Mouse (Mus musculus): ENCODE results near the gene Bcas1.
A peak's percentile ranks its signal among the peaks of the same experiment; 100 is the strongest.

Gene Bcas1

DNA sequence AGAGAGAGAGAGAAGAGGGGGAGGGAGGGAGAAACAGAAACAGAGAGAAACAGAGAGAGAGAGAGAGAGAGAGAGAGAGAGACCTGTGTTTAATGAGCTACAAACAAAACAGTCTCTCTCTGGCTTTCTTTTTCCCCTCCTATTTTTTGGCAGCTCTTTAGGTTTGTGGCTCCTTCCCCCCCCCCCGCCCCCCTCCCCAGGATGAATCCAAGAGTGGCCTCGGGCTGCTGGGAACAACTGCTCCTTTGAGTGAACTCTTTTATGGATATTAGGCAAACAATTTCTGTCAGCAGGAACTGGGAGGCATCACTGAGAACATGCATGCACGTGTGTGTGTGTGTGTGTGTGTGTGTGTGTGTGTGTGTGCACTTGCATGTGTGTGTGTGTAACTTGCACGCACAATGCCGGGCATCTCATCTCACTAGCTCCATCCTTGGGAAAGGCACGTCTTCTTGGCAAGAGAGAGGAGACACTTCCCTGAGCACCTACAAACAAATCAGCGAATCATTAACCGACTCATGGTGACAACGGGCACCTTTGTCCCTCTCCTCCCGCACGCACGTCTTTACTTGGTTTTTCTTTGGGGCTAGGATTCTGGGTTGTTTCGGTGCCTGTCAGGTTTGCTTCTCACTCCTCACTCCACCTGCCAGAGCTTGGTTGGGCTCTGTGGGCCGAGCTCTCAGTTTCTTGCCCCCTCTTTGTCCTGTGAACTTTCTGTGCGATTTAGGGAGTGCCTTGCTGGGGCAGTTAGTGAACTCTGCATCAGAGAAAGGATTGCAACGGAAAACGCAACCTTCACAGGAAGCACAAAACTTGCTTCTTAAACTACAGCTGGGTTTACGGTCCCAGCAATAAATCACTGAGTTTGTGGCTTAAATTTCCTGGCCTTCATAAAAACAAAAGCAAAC is 82.9 kb downstream of the Bcas1 start:
- DNase-seq = no peak

DNA sequence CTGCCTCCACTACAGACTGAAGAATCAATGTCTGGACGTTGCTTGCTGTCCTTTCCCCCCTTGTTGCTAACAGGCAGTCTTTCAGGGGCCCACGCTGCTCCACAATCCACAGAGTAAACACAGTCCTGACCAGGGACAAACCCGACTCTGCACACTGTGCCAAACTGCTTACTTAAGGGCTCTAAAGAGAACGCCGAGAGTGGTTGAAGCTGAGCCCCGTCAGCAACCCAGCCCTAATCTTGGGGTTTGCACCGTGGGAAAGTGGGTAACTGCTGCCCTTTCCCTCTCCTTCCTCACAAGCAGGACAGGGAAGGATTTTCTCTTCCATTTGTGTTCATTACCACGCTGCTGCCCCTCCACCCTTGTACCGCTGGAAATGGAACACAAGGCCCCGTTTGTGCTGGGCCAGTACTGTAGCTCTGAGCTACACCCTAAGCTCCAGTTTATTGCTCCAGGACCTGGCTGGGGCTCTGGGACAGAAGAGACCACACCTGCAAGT is 83.8 kb downstream of the Bcas1 start:
- no peak for DNase-seq

DNA sequence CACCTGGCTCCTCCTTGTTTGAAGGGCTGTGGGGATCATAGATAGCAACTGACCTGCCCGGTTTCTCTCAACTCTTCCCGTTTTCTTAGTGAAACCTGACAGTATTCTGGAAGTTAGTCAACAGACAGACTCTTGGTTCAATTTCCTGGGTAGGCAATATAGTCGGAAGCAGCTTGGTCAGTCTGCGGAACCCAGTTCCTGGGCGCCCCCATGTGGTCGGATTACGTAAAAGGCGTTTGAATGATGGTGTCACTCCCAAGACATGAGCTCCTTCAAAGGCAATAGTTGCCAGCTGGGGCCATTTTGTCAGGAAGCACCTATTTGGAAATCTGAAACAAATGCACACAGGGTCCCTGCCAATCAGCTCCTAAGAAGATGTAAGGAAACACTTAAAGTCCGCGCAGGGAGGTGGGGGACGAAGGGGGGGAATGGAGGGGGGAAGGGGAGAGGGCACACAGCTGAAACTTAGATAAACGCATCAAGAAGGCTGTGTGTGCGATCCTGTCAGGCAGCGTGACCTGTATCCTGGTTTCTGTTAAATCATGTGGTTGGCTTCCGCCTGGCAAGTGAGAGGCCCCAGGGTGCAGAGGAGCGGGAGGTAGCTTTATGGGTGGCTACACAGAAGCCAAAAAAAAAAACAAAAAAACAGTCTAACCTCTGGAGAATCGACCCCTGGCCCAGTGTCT is 84.4 kb downstream of the Bcas1 start:
- DNase-seq = peak; percentile 80 to 84

- DNase-seq = no peak
Observed at GRCm38 (mm10) chr2:170342312-170342830, 85.3 kb downstream of the Bcas1 start.

GRCm38 (mm10) chr2:170341179-170341578 is 86.5 kb downstream of the Bcas1 start:
- DNase-seq = no peak

- DNase-seq = peak in 1 of 2 experiments; percentile 31
Observed at GRCm38 (mm10) chr2:170336266-170336760, 91.3 kb downstream of the Bcas1 start.

- no peak for DNase-seq
Observed at GRCm38 (mm10) chr2:170335168-170335567, 92.5 kb downstream of the Bcas1 start.

DNA sequence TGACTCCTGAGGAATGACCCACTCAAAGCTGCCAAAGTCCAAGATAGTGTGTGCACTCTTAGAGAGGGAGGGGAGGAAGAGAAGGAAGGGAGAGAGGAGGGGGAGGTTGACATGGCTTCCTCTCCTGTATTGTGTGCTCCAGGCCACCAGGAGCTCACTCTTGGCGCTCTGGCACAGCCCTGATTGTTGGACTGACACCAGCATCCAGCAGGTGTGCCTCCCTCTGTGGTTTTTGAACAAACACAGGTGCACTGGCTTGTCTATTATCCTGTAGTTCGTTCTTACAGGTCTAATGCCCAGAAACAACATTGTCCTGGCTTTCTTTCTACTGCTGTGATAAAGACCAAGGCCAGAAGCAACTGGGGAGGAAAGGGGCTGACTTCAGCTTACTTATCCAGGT is 95.8 kb downstream of the Bcas1 start:
- no peak for DNase-seq

GRCm38 (mm10) chr2:170330466-170330865 is 97.2 kb downstream of the Bcas1 start:
- no peak for DNase-seq

- DNase-seq = no peak
Observed at GRCm38 (mm10) chr2:170329921-170330320, 97.7 kb downstream of the Bcas1 start.

- DNase-seq = peak; percentile 64 to 78
Observed at GRCm38 (mm10) chr2:170323925-170324347, 103.7 kb downstream of the Bcas1 start.

GRCm38 (mm10) chr2:170322013-170322414 is 105.6 kb downstream of the Bcas1 start:
- no peak for DNase-seq

DNA sequence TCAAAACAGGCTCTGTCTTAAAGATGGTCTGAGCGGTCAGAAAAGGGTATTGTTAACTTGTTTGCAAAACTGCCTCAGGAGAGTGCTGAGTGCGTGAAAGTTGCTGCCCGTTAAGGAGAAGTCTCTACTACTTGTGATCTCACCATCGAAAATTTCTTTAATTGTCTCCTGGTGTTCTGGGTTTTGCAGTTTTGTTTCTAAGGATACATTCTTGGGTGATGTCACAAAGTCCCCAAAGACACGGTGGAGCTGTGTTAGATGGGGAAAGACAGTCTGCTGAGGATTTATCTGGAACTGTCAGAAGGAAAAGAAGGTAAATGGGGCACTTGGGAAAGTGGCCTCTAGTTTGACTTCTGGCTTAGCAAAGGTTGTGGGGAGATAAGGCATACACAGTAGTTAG is 106.1 kb downstream of the Bcas1 start:
- no peak for DNase-seq

DNA sequence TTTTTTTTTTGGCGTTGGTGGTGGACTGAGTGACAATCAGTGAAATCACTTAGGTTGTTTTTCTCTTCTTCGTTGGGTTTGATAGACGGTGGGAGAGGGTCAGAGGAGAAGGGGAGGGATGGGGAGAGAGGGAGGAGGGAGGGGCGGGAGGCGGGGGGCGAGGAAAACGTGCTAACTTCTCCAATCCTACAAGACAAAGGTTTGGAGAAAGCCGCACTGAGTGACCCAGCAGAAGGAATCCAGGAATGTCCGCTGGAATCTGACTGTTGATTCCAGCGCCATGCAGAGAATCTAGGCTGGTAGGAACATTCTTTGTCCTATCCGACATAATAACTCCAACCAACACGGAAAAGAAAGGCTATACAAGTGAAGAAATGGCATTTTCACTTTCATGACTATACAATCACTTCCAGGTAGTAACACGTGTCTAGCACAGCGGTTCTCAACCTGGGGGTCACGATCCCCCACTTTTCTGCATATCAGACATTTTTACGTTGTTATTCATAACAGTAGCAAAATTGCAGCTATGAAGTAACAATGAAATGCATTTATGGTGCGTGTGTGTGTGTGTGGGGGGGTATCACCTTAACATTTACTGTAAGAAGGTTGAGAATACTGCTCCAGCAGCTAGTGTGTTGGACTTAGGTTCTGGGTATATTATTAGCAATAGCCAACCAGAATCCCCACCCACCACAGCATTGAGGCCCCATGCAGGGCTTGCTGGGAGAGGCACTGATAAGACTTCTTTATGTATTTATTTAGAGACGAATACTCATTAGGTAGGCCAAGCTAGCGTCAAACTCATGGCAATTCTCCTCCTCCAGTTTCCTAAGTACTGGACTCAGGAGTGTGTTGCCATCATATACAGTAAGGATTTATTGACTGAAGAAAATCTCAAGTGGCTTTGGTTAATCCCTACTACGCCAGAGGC is 107.8 kb downstream of the Bcas1 start:
- DNase-seq = peak in 1 of 2 experiments; percentile 26

DNA sequence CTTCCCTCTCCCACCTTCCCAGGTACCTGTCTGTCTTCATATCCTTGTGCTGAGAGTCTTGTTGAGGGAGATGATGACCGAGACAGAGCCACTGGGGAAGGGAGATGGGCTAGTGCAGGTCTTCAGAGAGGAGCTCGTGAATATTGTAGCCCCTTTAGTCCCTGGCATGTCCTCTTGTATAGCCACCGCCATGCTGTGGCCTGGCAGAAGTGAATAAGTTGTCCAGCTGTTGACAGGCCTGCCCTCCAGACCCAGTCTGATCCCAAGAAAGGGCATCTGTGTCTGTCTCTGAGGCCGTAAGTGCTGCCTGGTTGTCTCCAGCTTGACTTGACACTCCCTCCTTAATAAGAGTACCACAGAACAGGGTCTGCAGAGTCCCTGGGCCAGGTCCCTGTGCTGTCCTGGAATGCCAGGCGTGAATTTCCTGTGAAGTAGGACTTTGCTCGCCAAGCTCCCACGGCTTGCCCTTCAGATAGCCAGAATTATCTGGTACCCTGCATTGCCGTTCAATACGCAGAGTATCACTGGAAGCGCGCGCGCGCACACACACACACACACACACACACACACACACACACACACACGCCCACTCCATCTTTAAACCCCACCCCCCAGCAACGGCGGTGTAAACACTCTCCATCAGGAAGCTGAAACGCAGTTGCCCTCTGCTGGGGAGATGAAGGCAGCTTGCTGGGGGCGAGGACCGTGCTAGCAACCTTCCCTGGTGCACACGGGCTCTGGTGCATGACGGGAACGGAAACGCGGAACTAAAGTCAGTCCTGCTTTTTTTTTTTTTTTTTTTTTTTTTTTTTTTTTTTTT is 108.7 kb downstream of the Bcas1 start:
- peak; percentile 87 to 93 for DNase-seq

DNA sequence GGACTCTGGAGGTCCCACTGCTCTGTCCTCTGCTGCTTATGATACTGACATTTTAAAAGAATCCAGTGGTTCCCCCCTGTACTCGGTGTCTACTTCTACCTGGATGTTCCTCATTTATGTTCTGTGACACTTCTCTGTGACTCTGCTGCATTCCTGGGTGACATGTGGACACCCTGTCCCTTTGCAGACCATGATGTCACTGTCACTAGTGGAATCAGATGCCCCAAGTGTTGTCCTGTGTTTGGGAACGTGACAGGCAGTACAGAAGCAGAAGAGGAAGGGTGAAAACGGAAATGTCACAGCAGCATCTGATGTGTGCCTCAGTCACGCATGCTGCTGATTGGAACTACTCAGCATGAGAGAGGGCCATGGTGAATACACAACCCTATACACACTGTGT is 110.9 kb downstream of the Bcas1 start:
- no peak for DNase-seq

GRCm38 (mm10) chr2:170316344-170316743 is 111.3 kb downstream of the Bcas1 start:
- no peak for DNase-seq

DNA sequence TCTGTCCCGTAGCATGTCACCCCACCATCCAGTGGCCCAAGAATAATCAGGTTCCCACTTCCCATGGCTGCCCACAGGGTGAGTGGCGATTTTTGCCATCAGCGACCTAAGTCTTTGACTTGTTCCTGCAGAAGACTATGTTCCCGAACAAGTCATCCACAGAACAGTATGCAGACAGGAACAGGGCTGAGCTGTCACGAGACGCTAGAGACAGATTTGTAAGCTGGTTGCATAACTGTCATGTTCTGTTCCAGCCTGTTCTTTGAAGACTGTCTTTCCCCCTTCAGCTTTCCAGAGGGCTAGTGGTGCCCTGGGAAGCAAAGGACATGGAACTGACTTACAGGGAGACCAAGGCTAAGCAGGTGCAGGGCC is 116.7 kb downstream of the Bcas1 start:
- no peak for DNase-seq

- no peak for DNase-seq
Observed at GRCm38 (mm10) chr2:170310310-170310987, 117.2 kb downstream of the Bcas1 start.

- no peak for DNase-seq
Observed at GRCm38 (mm10) chr2:170308966-170309365, 118.7 kb downstream of the Bcas1 start.

All from cerebellum, postnatal 10 days (tissue).